Mouse (Mus musculus) spleen, adult 12 weeks (tissue): ENCODE results near the gene Scamp1.

ENCODE experiments used
- DNase-seq: peaks from one replicate; pipeline ENCODE4 v3.0.0; 2022; ENCODE audit warnings: low spot score

Gene Scamp1

DNA sequence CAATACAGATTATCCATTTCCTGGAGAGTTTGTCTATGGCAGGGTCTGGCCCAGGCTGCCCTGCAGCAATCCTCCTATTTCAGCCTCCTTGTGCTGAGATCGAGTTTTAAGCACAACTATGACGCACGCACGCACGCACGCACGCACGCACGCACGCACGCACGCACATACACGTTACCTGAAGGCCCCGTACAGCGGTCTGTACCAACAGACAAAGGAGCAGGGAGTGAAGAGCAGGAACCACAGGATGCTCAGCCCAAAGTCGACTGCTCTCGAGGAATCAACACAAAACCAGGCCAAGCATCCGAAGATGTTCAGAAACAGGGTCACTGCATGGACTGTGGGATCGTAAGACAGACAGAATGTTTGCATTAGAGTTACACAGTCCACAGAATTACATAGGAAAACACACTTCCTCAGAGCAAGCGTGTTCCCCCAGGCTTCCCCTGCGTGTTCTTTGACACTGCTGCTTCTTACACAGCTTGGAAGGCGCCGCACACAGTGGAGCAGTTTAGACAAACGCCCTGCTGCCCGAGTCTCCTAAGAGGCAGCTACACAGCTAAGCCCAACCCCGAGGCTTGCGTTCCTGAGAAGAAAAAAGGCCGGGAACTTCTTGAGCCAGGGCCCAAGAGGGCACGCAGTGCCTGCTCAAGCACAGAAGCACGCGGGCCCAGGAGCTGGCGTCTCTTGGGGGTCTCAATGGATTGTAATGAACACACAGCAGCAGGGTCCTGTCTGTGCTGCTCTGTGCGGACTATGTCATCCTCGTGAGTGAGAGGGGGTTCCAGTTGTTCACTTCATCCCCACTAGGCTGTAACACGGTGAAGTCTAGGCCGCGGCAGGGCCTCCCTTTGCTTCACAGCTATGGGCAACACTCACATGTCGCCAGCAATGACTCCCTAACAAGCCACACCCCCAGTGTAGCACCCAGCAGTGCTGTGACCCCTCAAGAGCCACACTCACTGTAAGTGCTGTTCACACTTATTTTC, 60.6 kb downstream of the Scamp1 start:
- DNase-seq, result no peak

DNA sequence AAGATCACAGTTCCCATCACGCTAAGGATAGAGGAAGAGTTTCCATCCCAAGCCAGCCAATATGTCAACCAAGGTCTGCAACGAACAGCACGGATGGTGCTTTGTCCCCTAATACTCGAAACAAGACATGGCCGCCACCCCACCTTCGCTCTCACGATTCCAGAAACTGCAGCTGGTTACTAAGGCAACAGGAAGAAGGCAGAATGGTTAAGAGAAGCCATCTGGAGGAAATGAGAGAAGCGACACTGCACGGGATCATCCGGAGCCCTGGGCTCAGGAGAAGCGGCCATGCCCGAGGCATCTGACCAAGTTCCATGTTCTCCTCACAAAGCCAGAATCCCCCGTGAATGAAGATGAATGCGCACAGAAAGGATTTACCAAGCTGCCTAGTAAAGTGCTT, 62.0 kb downstream of the Scamp1 start:
- DNase-seq, result no peak

DNA sequence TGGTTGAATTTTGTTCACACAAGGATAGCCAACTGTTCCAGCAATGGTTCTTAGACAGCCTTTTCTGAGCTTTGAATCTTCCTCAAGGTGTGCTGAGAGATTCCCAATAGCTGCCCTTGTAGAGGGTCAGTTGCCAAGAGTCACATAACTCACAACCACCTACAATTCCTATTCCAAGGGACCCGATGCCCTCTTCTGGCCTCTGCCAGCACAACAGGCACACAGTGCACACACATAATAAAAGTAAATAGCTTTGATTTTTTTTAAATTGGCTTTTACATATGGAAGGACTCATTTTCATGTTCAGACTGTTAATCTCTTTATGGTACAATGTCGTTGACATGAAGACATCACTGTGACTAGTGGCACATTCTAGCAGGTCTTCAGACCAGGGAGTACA, 72.9 kb downstream of the Scamp1 start:
- DNase-seq, result no peak

- DNase-seq, result no peak
These were observed 73.5 kb downstream of the Scamp1 start for GRCm38 (mm10) chr13:94212179-94212578.

DNA sequence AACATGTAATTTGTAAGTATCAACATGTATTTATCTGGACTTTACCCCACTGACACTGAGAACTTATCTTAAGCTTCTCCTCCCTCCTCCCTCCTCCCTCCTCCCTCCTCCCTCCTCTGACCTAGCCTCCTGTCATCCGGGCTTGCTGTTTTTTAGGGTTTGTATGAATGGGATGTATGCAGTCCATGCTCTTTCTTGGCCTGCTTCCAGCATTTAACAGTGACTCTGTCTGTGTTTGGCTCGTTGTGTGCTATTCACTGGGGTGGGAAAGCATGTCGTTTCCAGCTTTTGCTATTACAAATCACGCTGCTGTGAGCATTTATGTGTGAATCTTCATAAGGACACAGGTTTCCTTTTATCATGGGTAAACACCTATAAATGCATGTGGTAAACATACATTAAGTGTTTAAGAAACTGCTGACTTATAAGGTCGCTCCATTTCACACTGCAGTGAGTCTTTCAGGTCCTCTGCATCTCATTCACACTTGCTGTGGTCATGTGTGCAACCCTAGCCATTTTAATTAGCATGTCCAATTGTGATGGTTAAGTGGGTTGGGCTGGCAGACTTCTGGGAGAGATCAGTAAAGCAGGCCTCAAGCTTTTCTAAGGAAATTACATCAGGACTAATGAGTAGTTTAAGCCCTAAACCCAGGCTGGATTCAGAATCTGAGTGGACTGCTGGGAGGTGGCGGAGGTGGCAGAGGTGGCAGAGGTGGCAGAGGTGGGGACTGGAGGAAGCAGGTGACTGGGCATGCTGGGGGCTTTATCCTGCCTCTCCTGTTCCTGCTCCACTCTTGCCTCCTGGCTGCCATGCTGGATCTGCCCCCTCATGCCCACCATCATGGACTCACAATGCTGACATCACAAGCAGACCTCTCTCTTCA, 74.2 kb downstream of the Scamp1 start:
- DNase-seq, result no peak

GRCm38 (mm10) chr13:94208892-94209291, 76.8 kb downstream of the Scamp1 start:
- no peak for DNase-seq

- no peak for DNase-seq
These were observed 77.7 kb downstream of the Scamp1 start for GRCm38 (mm10) chr13:94207973-94208372.

DNA sequence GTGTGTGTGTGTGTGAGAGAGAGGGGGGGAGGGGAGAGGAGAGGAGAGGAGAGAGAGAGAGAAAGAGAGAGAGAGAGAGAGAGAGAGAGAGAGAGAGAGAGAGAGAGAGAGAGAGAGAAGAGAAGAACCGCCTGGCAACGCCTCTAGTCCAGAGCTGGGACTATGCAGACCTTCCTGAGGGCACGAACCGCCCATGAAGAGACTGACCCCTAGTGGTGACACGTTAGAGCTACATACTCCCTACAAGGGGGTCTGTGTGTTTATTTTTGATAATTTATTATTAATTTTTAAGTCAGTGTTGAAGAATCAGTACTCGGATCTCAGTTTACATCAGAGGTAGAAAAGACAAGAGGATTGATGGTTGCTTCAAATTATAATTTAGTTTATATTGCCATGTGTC, 80.4 kb downstream of the Scamp1 start:
- DNase-seq, result no peak

GRCm38 (mm10) chr13:94199829-94200228, 85.8 kb downstream of the Scamp1 start:
- DNase-seq, result no peak

DNA sequence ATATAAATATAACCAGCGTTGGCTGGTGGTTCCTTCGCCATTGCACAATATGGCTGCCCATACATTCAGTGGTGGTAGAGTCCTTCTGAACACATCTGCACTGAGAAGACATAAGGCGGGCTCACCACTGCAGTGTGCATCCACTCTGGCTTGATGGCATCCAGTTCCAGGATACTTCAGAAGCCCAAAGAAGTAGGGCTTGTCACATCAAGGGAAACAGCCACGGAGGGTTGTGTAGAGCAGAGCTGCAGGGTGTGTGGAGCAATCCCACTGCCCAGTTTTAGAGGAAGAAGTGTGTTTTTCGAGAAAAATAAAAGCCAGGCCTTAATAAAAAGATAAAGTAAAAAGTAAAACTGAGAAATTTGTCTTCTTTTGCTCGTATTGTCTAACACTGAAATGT, 87.0 kb downstream of the Scamp1 start:
- DNase-seq, result no peak

GRCm38 (mm10) chr13:94193227-94193626, 92.4 kb downstream of the Scamp1 start:
- no peak for DNase-seq

GRCm38 (mm10) chr13:94190386-94190785, 95.3 kb downstream of the Scamp1 start:
- DNase-seq, result no peak

DNA sequence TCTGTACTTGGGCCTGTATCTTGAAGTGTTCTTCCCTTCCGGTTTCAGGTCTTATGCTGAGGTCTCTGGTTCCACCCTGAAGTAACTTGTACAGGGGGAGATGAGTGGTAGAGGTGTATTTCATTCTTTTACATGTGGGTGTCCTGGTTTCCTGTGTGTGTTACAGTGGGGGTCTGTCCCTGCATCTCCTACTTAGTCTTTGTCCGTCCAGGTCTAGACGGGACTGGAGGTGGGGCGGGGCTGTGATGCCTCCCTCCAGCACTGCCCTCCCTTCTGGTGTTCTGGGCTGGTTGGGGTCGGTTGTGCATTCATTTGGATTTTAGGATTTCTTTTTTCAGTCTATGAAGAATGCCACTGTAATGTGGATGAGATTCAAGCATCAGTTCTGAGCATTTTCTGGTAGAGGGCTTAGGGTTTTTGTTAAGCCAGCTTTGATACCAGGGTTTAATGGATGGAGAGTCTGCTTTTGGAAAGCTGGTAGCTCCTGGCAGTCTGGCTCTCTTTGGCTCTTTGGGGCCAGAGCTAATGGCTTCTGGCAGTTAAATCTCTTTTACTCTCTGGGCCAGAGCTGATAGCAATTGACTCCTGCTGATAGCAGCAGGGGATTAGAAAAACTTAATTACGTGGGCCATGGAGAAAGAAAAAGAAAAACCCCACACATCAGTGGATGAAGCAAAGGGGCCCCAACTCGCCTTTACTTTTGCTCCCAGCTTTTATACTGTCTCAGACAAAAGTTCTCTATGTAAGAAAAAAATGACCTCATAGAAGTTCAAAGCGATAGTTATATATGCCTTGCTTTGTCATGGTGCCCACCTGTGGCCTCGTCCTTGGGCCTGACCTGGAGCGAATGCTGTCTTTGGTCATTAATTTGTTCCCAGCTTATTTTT, 97.2 kb downstream of the Scamp1 start:
- DNase-seq, result no peak

GRCm38 (mm10) chr13:94185631-94186030, 100.0 kb downstream of the Scamp1 start:
- no peak for DNase-seq

DNA sequence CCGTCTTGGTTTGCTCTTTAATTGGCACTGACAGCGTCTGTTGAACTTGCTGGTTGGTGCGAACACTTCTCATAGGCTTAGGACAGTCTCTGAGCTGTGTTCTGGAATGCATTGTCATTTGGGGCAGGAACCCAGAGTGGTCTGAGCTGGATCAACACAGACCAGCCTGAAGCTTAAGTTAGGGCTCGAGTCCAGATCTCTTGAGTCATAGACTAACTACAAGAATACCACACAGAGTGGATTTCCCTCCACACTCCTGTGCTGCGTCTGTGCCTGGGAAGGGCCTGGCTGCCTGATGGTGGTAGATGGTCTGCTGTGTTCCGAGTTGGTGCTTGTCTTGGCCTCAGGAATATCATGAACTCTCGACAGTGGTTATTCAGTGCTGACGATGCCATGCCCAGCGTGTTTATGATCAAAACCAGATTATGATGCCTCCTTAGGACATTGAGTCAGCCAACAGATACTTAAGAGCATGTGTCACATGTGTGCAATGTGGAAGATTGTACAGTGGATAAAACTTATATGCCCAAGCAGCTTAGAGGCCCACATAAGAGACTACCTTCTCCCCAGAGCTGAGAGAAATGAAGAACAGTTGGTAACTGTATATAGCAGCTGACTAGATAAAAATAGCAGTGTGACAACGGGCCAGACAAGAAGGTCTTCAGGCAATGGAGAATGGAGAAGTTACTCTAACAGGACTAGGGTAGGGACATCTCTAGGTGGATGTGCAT, 100.8 kb downstream of the Scamp1 start:
- no peak for DNase-seq

DNA sequence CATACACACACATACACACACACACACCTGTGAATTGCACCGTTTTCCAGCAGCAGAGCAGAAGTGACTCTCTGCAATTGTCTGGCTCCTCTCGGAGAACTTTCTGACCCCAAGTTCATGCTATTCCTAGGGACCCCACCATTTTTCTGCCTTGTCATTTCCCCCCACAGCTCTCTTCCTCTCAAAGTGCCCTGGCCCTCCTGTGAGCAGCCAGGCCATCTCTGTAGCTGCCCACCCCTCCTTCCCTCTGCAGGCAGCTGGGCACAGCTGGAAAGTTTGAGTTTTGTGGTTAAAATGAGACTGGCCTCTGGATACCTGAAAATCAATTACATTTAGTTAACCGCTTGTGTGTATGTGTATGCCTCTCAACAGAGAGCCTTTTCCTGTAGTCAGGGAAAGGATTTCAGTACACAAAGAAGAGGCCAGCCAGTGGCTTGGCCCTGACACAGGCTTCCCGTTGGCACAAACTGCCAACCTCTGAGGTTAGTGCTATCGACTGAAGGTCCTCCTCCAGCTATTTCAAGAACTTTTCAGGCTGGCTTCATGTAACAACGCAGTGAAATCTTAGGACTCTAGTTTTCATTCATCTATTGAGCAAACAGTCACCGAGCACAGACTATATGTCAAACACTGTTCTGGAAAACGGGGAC, 102.2 kb downstream of the Scamp1 start:
- no peak for DNase-seq

- no peak for DNase-seq
These were observed 103.6 kb downstream of the Scamp1 start for GRCm38 (mm10) chr13:94182026-94182425.

DNA sequence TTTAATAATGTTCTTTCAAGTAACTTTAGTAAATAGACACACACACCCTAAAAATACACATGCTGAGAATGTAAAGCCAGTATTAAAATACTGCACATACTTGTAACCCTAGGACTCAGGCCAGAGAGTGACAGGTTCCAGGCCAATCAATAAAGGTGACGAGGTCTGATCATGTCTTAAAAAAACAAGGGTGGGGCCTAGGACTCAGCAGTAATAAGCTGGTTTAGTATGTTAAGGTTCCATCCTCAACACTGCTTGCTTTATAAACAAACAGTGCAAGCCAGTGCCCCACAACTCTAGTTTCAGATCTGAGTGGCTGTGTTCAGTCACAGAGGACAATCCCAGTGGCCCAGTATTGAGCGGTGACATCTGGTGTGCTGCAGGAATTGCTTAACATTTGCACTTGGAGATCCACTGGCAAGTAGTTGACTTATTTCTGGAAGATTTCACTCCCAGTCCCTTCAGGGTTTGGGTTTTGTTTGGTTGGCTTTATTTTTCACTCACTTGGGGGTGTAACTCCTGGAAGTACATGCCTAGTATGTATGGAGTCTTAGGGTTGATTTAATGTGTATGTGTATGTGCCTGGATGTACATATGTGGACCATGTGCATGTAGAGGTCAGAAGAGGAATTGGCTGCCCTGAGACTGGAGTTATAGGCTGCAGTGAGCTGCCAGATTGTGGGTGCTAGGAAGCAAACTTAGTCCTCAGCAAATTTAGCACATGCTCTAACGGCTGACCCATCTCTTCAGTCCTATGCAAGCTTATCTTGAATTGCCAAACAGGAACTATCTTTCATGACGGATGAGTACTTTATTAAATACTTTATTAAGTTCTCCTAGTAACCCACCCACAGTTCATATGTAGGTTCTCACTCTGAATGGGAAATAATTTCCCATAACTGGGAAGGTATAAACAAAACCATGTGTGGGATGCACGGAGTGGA, 104.9 kb downstream of the Scamp1 start:
- DNase-seq, result no peak

GRCm38 (mm10) chr13:94178401-94179040, 107.1 kb downstream of the Scamp1 start:
- no peak for DNase-seq
